ENCODE assay signal across 7 mouse cellular contexts in genomic region chr9:100453944-100454663, GRCm38 (mm10). TPM values are rescaled to one million over a fixed set of nuclear protein-coding genes. Genes with fewer than 3 reads are reported as not detected.
A peak's percentile ranks its signal among the peaks of the same experiment; 100 is the strongest.
DNase-seq lines count a peak whose midpoint lies in the region; ATAC-seq and TF ChIP-seq lines count a peak whose summit lies in the region.

No protein-coding gene starts in this region.

- H3K9me3 ChIP-seq in intestine, postnatal 0 days (ENCODE audit: control insufficient read depth), result no peaks in the 10 kb centered on the region
- no peaks in the 10 kb centered on the region for H3K9me3 ChIP-seq in limb, embryonic 10.5 days (replicated peaks)
- no peaks in the 10 kb centered on the region for H3K9me3 ChIP-seq in midbrain, embryonic 12.5 days

- peak; percentile 87 for DNase-seq in adrenal gland, postnatal 10 days
- peak; percentile 84 for DNase-seq in embryo, embryonic 9.5 days (ENCODE audit: extremely low spot score)
- DNase-seq in limb, embryonic 10.5 days (ENCODE audit: low spot score), result peak; percentile 85

- peak; percentile 68 for ATAC-seq in granulocyte monocyte progenitor cell, adult 5-6 weeks (replicated peaks; ENCODE audit: poor library complexity, severe bottlenecking)
- ATAC-seq in intestine, postnatal 0 days, result no peak
- peak; percentile 52 for ATAC-seq in midbrain, embryonic 12.5 days (ENCODE audit: low FRiP score, low read depth)

- TF ChIP-seq CTCF in intestine, postnatal 0 days (IDR thresholded peaks at IDR 0.05; ENCODE audit: low read depth), result peak; percentile 92
- peak; percentile 89; the same call in 1 of the 2 replicates for TF ChIP-seq CTCF in small intestine, adult 2 months (IDR thresholded peaks at IDR 0.05; ENCODE audit: extremely low read depth, insufficient read length, insufficient replicate concordance, low read depth, low read length)

- 5% methylated on average over 25 of the region's 25 CpGs for WGBS in intestine, postnatal 0 days
- 11% methylated on average over 25 of the region's 25 CpGs for WGBS in limb, embryonic 10.5 days
- WGBS in midbrain, embryonic 12.5 days, result 14% methylated on average over 24 of the region's 25 CpGs
- 3% methylated on average over 25 of the region's 25 CpGs for WGBS in small intestine, adult 2 months

- no peak overlapping the region for H3K27ac ChIP-seq in intestine, postnatal 0 days (ENCODE audit: low read depth, low read length)
- no peak overlapping the region for H3K27ac ChIP-seq in limb, embryonic 10.5 days
- no peak overlapping the region for H3K27ac ChIP-seq in midbrain, embryonic 12.5 days (replicated peaks)
- H3K27ac ChIP-seq in small intestine, adult 2 months (ENCODE audit: insufficient read depth, low read depth, low read length), result no peak overlapping the region

- no peak for TF ChIP-seq POLR2A in small intestine, adult 2 months (IDR thresholded peaks at IDR 0.05; ENCODE audit: low read depth, low read length)

- H3K4me2 ChIP-seq in intestine, postnatal 0 days (replicated peaks; ENCODE audit: low read depth), result peak overlapping the region; percentile 72
- peak overlapping the region; percentile 59 for H3K4me2 ChIP-seq in midbrain, embryonic 12.5 days (replicated peaks)

- peaks cover 9% of the 10 kb centered on the region; the same call in 1 of the 2 replicates for H3K36me3 ChIP-seq in intestine, postnatal 0 days (ENCODE audit: control insufficient read depth, insufficient read depth)
- H3K36me3 ChIP-seq in limb, embryonic 10.5 days, result 0 out of 2 replicates have a peak, but pooled peaks cover 11% of the 10 kb centered on the region
- H3K36me3 ChIP-seq in midbrain, embryonic 12.5 days, result no peaks in the 10 kb centered on the region
- H3K36me3 ChIP-seq in small intestine, adult 2 months (ENCODE audit: control insufficient read depth, insufficient read depth, low read length), result peaks cover 10% of the 10 kb centered on the region

- H3K27me3 ChIP-seq in intestine, postnatal 0 days (replicated peaks; ENCODE audit: control insufficient read depth, insufficient read depth, low read length), result no peaks in the 10 kb centered on the region
- peaks cover 11% of the 10 kb centered on the region; the same call in 1 of the 2 replicates for H3K27me3 ChIP-seq in limb, embryonic 10.5 days (ENCODE audit: low read depth, poor library complexity, severe bottlenecking)
- peaks cover 14% of the 10 kb centered on the region; the same call in 1 of the 2 replicates for H3K27me3 ChIP-seq in midbrain, embryonic 12.5 days
- H3K27me3 ChIP-seq in small intestine, adult 2 months (ENCODE audit: control insufficient read depth, insufficient read depth, low read length), result no peaks in the 10 kb centered on the region

- no peaks in the 10 kb centered on the region for H3K4me1 ChIP-seq in intestine, postnatal 0 days (replicated peaks; ENCODE audit: control insufficient read depth, insufficient read depth, low read length)
- peaks cover 11% of the 10 kb centered on the region for H3K4me1 ChIP-seq in limb, embryonic 10.5 days
- peaks cover 7% of the 10 kb centered on the region for H3K4me1 ChIP-seq in midbrain, embryonic 12.5 days
- H3K4me1 ChIP-seq in small intestine, adult 2 months (ENCODE audit: control insufficient read depth, insufficient read depth, insufficient read length, low read length), result 0 out of 2 replicates have a peak, but pooled peaks cover 2% of the 10 kb centered on the region

- peak overlapping the region; percentile 12; the same call in 1 of the 2 replicates for H3K9ac ChIP-seq in intestine, postnatal 0 days (ENCODE audit: low read depth, low read length)
- H3K9ac ChIP-seq in midbrain, embryonic 12.5 days (replicated peaks), result peak overlapping the region; percentile 41; the same call in 1 of the 2 replicates

- peak overlapping the region; percentile 51 for H3K4me3 ChIP-seq in intestine, postnatal 0 days (ENCODE audit: low read depth, low read length)
- peak overlapping the region; percentile 48 for H3K4me3 ChIP-seq in limb, embryonic 10.5 days
- H3K4me3 ChIP-seq in midbrain, embryonic 12.5 days, result peak overlapping the region; percentile 32
- H3K4me3 ChIP-seq in small intestine, adult 2 months (ENCODE audit: low read depth, low read length), result peak overlapping the region; percentile 61

RNA-seq across cellular contexts. Expression of gene Il20rb, which starts 32.5 kb away (rescaled TPM):
- total RNA-seq in adrenal gland, postnatal 10 days (2021), result 1 to 10 TPM; 1.5 to 2.9 TPM
- total RNA-seq in granulocyte monocyte progenitor cell, adult 5-6 weeks (2014; fragmentation: Nextera tagmentation), result 0.84 and 4.0 TPM in 2 replicates
- total RNA-seq in granulocyte monocyte progenitor cell, adult 5-6 weeks (2017), result 0.13 and 2.0 TPM in 2 replicates
- polyA plus RNA-seq in intestine, postnatal 0 days (2015; fragmentation: Nextera tagmentation; extraction: Ambion mirVana), result 1.2 and 1.8 TPM in 2 replicates
- 1.5 and 1.6 TPM in 2 replicates for polyA plus RNA-seq in limb, embryonic 10.5 days (2016; fragmentation: Nextera tagmentation; extraction: Ambion mirVana)
- polyA plus RNA-seq in midbrain, embryonic 12.5 days (2016; fragmentation: Nextera tagmentation; extraction: Ambion mirVana), result 0.97 and 1.4 TPM in 2 replicates
- 0.61 and 1.1 TPM in 2 replicates for polyA plus RNA-seq in small intestine, adult 2 months (2012; rRNA removed)
